Mouse (Mus musculus): ENCODE measurements around the gene Crispld2.

The Crispld2 gene

GRCm38 (mm10) chr8:119992249-119992648, at the start of gene Crispld2:
Crispld2 (plus strand) TSS chr8:119992438.
- peaks cover 63% of the 10 kb centered on the region for H3K27me3 ChIP-seq (ENCODE audit: insufficient read depth, low read length)
- TF ChIP-seq POU5F1 (IDR thresholded peaks at IDR 0.05; ENCODE audit: borderline replicate concordance, low read length) = no peak
- no peak for TF ChIP-seq CTCF (conservative IDR thresholded peaks at IDR 0.05; ENCODE audit: low read length)
- TF ChIP-seq NANOG (IDR thresholded peaks at IDR 0.05; ENCODE audit: borderline replicate concordance, low read length) = no peak

GRCm38 (mm10) chr8:119943616-119944015, 48.6 kb upstream of the Crispld2 start:
- no peaks in the 10 kb centered on the region for H3K27me3 ChIP-seq (ENCODE audit: insufficient read depth, low read length)
- peaks cover 95% of the 10 kb centered on the region for H3K4me1 ChIP-seq (replicated peaks; ENCODE audit: low read depth, low read length)
- H3K4me3 ChIP-seq (replicated peaks; ENCODE audit: low read length) = no peak overlapping the region
- H3K36me3 ChIP-seq (ENCODE audit: insufficient read depth, low read length) = peaks cover 98% of the 10 kb centered on the region
- no peaks in the 10 kb centered on the region for H3K9me3 ChIP-seq (ENCODE audit: low read length)
- no peak for TF ChIP-seq POU5F1 (IDR thresholded peaks at IDR 0.05; ENCODE audit: borderline replicate concordance, low read length)
- no peak for TF ChIP-seq NANOG (IDR thresholded peaks at IDR 0.05; ENCODE audit: borderline replicate concordance, low read length)

More at GRCm38 (mm10) chr8:119992249-119992648, at the start of gene Crispld2:
- no peaks in the 10 kb centered on the region for H3K36me3 ChIP-seq (ENCODE audit: insufficient read depth, low read length)
- 0 out of 2 replicates have a peak, but pooled peaks cover 4% of the 10 kb centered on the region for H3K9me3 ChIP-seq (ENCODE audit: low read length)
- peaks cover 27% of the 10 kb centered on the region for H3K4me1 ChIP-seq (replicated peaks; ENCODE audit: low read depth, low read length)
- peak within 1 kb of the TSS; percentile 68 for H3K4me3 ChIP-seq (replicated peaks; ENCODE audit: low read length)

GRCm38 (mm10) chr8:119944096-119944811, 48.0 kb upstream of the Crispld2 start:
- Histone ChIP-seq H3K27me3 (ENCODE audit: insufficient read depth, low read length) (no peaks in the 10 kb centered on the region), H3K4me1 (replicated peaks; ENCODE audit: low read depth, low read length) (peaks cover 94% of the 10 kb centered on the region), H3K36me3 (ENCODE audit: insufficient read depth, low read length) (peaks cover 98% of the 10 kb centered on the region), H3K4me3 (replicated peaks; ENCODE audit: low read length) (no peak overlapping the region), H3K9me3 (ENCODE audit: low read length) (no peaks in the 10 kb centered on the region)
- TF ChIP-seq POU5F1 (IDR thresholded peaks at IDR 0.05; ENCODE audit: borderline replicate concordance, low read length) = no peak
- peak; percentile 94 for TF ChIP-seq CTCF (conservative IDR thresholded peaks at IDR 0.05; ENCODE audit: low read length)
- no peak for TF ChIP-seq NANOG (IDR thresholded peaks at IDR 0.05; ENCODE audit: borderline replicate concordance, low read length)

GRCm38 (mm10) chr8:119946326-119946865, 45.8 kb upstream of the Crispld2 start:
- no peaks in the 10 kb centered on the region for H3K27me3 ChIP-seq (ENCODE audit: insufficient read depth, low read length)
- TF ChIP-seq CTCF (conservative IDR thresholded peaks at IDR 0.05; ENCODE audit: low read length) = no peak
- TF ChIP-seq NANOG (IDR thresholded peaks at IDR 0.05; ENCODE audit: borderline replicate concordance, low read length) = no peak
- no peak for TF ChIP-seq POU5F1 (IDR thresholded peaks at IDR 0.05; ENCODE audit: borderline replicate concordance, low read length)
- H3K4me3 ChIP-seq (replicated peaks; ENCODE audit: low read length) = no peak overlapping the region
- peaks cover 96% of the 10 kb centered on the region for H3K36me3 ChIP-seq (ENCODE audit: insufficient read depth, low read length)
- H3K9me3 ChIP-seq (ENCODE audit: low read length) = no peaks in the 10 kb centered on the region
- peaks cover 89% of the 10 kb centered on the region for H3K4me1 ChIP-seq (replicated peaks; ENCODE audit: low read depth, low read length)

GRCm38 (mm10) chr8:119947653-119948052, 44.6 kb upstream of the Crispld2 start:
- no peak for TF ChIP-seq NANOG (IDR thresholded peaks at IDR 0.05; ENCODE audit: borderline replicate concordance, low read length)
- TF ChIP-seq CTCF (conservative IDR thresholded peaks at IDR 0.05; ENCODE audit: low read length) = no peak
- Histone ChIP-seq H3K4me3 (replicated peaks; ENCODE audit: low read length) (no peak overlapping the region), H3K27me3 (ENCODE audit: insufficient read depth, low read length) (no peaks in the 10 kb centered on the region), H3K36me3 (ENCODE audit: insufficient read depth, low read length) (peaks cover 95% of the 10 kb centered on the region), H3K9me3 (ENCODE audit: low read length) (no peaks in the 10 kb centered on the region), H3K4me1 (replicated peaks; ENCODE audit: low read depth, low read length) (peaks cover 87% of the 10 kb centered on the region)

- H3K9me3 ChIP-seq (ENCODE audit: low read length) = no peaks in the 10 kb centered on the region
- no peak for TF ChIP-seq POU5F1 (IDR thresholded peaks at IDR 0.05; ENCODE audit: borderline replicate concordance, low read length)
- no peak for TF ChIP-seq CTCF (conservative IDR thresholded peaks at IDR 0.05; ENCODE audit: low read length)
- TF ChIP-seq NANOG (IDR thresholded peaks at IDR 0.05; ENCODE audit: borderline replicate concordance, low read length) = no peak
- H3K4me3 ChIP-seq (replicated peaks; ENCODE audit: low read length) = no peak overlapping the region
- peaks cover 95% of the 10 kb centered on the region for H3K36me3 ChIP-seq (ENCODE audit: insufficient read depth, low read length)
- no peaks in the 10 kb centered on the region for H3K27me3 ChIP-seq (ENCODE audit: insufficient read depth, low read length)
- peaks cover 89% of the 10 kb centered on the region for H3K4me1 ChIP-seq (replicated peaks; ENCODE audit: low read depth, low read length)
Measured at GRCm38 (mm10) chr8:119948340-119948739, 43.9 kb upstream of the Crispld2 start.

- H3K4me1 ChIP-seq (replicated peaks; ENCODE audit: low read depth, low read length) = peaks cover 82% of the 10 kb centered on the region
- no peaks in the 10 kb centered on the region for H3K27me3 ChIP-seq (ENCODE audit: insufficient read depth, low read length)
- H3K9me3 ChIP-seq (ENCODE audit: low read length) = no peaks in the 10 kb centered on the region
- H3K36me3 ChIP-seq (ENCODE audit: insufficient read depth, low read length) = peaks cover 97% of the 10 kb centered on the region
- TF ChIP-seq NANOG (IDR thresholded peaks at IDR 0.05; ENCODE audit: borderline replicate concordance, low read length) = no peak
- no peak for TF ChIP-seq POU5F1 (IDR thresholded peaks at IDR 0.05; ENCODE audit: borderline replicate concordance, low read length)
- no peak for TF ChIP-seq CTCF (conservative IDR thresholded peaks at IDR 0.05; ENCODE audit: low read length)
- H3K4me3 ChIP-seq (replicated peaks; ENCODE audit: low read length) = no peak overlapping the region
Measured at GRCm38 (mm10) chr8:119952282-119952681, 40.0 kb upstream of the Crispld2 start.

GRCm38 (mm10) chr8:119952747-119953146, 39.5 kb upstream of the Crispld2 start:
- H3K27me3 ChIP-seq (ENCODE audit: insufficient read depth, low read length) = no peaks in the 10 kb centered on the region
- H3K9me3 ChIP-seq (ENCODE audit: low read length) = no peaks in the 10 kb centered on the region
- H3K4me1 ChIP-seq (replicated peaks; ENCODE audit: low read depth, low read length) = peaks cover 82% of the 10 kb centered on the region
- no peak for TF ChIP-seq POU5F1 (IDR thresholded peaks at IDR 0.05; ENCODE audit: borderline replicate concordance, low read length)
- TF ChIP-seq NANOG (IDR thresholded peaks at IDR 0.05; ENCODE audit: borderline replicate concordance, low read length) = no peak
- no peak for TF ChIP-seq CTCF (conservative IDR thresholded peaks at IDR 0.05; ENCODE audit: low read length)
- peaks cover 97% of the 10 kb centered on the region for H3K36me3 ChIP-seq (ENCODE audit: insufficient read depth, low read length)
- H3K4me3 ChIP-seq (replicated peaks; ENCODE audit: low read length) = no peak overlapping the region
